Mouse (Mus musculus) mouse embryonic stem cell (cell line): ENCODE data around the gene Ltk.

Experiments used
- in situ Hi-C, 2 experiments: fragments of 300-500 bp; cut with MboI; formaldehyde crosslinking; loops; 1 replicate in 1 of 2; 3 replicates in 1 of 2; pipeline ENCODE4 v1.14.3; 2019 to 2020; ENCODE audit warnings: low sequenced_read_pairs in 2 of 2, low pct_unique_long_range_greater_than_20kb in 1 of 2, mixed read lengths in 1 of 2; ENCODE audit not compliant: unreplicated experiment in 1 of 2

Ltk gene

DNA sequence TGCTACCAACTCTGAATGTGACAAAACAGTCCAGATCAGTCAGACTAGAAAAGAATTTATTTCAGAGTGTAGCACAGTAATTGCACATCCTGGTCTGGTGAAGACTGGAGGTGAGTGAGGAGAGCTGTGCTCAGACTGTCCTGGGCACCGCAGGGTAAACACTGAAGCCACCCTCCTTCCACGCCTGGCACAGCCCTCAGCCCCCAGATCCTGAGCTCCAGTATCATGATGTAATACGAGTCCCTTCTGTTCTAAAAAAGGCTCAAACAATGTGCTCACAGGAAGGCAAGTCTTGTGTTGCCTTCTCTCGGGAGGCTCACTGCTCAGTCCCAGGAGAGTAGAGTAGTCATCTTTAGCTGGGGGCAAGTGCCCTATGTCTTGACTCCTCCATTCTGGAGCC, 3.7 kb upstream of the Ltk start:
- in situ Hi-C loops = no loop called here

DNA sequence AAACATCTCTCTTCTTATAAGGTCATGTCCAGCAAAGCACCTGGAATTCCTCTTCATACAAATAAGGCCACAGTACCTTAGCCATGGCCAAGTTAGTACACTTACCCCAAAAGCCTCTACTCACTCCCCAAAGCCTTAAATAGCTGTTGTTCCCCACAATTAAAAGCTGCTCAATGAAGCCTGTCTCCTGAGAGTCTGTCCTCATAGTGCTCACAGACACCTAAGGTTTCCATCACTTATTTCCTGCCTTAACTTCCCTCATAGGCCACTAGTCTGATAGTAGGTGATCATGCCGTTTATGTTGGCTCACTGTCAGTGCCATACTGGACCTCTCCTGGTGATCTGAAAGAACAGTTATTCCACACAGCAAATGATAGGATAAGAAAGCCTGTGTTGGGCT, 2.0 kb upstream of the Ltk start:
- in situ Hi-C loops = no loop called here

GRCm38 (mm10) chr2:119758844-119759835, 1.1 kb downstream of the Ltk start:
- in situ Hi-C loops = no loop called here

GRCm38 (mm10) chr2:119758101-119758843, 2.0 kb downstream of the Ltk start:
- in situ Hi-C loops = no loop called here

DNA sequence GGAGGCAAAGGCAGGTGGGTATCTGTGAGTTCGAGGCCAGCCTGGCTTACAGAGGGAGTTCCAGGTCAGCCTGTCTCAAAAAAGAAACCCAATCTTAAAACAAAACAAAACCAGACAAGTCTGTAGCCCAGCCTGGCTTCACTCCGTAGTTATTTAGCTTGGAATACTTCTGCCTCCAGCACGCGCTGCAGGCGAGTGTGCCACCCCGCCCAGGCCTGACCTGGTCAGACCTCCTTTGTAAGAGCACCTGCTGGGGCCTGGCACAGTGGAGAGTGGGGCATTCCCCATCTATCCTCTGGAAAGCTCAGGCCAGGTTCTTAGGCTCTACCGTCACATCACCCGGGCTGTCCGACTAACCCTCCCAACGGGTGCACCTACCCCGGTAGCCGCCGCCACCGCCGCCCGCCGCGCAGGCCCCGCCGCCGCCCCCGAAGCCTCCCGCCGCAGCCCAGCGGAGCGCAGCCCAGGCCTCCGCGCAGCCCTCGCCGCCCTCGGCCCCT, 2.6 kb downstream of the Ltk start:
- in situ Hi-C loops = no loop called here

DNA sequence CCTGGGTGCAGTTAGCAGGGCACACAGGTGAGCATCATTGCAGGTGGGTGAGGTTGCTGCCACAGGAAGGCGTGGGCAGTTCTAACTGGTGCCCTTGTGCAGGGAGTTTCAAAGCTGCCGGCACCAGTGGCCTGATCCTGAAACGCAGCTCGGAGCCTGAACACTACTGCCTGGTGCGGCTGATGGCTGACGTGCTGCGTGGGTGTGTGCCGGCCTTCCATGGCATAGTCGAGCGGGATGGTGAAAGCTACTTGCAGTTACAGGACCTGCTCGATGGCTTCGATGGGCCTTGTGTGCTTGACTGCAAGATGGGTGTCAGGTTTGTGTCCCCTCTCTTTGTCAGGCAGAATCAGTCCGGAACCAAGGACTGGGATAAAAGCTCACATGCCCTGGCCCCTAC, 11.0 kb downstream of the Ltk start:
- in situ Hi-C loops = no loop called here

GRCm38 (mm10) chr2:119747554-119747953, 12.7 kb downstream of the Ltk start:
- in situ Hi-C loops = no loop called here

DNA sequence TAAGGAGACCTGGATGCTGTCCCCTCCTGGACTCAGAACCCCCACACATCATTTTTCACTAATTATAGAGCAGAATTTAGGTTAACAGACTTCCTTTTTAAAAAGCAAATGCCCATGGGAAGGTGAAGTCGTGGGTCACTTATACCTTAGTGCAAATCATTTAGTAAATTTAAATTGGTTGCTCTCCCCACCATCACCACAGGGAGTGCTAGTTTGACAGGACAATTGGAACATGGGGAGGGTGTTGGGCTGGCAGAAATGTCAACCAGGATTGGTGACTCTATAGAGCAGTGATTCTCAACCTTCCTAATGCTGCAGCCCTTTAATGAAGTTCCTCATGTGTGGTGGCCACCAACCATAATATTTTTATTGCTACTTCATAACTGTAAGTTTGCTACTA, 14.9 kb downstream of the Ltk start:
- in situ Hi-C loops = no loop called here

GRCm38 (mm10) chr2:119744163-119745111, 15.8 kb downstream of the Ltk start:
- in situ Hi-C loops = no loop called here

DNA sequence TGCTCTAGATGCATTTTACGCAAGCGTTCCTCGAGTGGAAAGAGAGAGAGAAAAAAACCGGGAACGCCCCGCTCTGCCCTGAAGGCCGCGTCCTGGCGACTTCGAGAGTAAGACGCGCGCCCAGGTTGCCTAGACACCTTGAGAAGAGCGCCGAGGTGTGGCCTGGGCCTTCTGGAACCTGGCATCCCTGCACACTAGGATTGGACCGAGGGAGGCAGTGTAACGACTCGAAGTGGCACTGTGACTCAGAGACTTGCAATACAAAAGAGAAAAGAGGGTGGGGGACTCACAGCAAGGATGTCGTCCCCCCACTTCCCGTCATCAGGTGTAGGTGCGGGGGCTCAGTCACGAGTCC, 16.4 kb downstream of the Ltk start:
- in situ Hi-C loops = no loop called here

- in situ Hi-C loops = no loop called here
Observed at GRCm38 (mm10) chr2:119743176-119743807, 16.9 kb downstream of the Ltk start.

DNA sequence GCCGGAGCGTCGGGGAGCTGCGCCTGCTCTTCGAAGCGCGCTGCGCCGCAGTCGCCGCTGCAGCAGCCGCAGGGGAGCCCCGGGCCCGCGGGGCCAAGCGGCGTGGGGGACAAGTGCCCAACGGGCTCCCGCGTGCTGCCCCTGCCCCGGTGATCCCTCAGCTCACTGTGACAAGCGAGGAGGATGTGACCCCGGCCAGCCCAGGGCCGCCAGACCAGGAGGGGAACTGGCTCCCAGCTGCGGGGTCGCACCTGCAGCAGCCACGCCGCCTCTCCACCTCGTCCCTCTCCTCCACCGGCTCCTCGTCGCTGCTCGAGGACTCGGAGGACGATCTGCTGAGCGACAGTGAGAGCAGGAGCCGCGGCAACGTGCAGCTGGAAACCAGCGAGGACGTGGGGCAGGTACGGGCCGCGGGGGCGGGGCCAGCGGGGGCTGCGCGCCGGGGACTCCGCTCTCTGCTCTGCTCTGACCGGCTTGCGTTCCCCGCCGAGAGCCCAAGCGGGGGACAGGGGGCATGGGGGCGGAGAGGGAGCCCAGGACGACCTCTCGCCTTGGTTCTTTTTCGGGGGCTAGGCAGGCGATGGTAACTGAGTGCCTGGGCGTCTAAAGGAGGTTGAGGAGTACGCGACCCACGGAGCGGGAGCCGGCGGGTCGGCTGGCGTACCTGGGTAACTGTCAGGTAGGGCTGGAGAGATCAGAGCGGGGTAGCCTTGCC, 17.6 kb downstream of the Ltk start:
- in situ Hi-C loops = no loop called here

DNA sequence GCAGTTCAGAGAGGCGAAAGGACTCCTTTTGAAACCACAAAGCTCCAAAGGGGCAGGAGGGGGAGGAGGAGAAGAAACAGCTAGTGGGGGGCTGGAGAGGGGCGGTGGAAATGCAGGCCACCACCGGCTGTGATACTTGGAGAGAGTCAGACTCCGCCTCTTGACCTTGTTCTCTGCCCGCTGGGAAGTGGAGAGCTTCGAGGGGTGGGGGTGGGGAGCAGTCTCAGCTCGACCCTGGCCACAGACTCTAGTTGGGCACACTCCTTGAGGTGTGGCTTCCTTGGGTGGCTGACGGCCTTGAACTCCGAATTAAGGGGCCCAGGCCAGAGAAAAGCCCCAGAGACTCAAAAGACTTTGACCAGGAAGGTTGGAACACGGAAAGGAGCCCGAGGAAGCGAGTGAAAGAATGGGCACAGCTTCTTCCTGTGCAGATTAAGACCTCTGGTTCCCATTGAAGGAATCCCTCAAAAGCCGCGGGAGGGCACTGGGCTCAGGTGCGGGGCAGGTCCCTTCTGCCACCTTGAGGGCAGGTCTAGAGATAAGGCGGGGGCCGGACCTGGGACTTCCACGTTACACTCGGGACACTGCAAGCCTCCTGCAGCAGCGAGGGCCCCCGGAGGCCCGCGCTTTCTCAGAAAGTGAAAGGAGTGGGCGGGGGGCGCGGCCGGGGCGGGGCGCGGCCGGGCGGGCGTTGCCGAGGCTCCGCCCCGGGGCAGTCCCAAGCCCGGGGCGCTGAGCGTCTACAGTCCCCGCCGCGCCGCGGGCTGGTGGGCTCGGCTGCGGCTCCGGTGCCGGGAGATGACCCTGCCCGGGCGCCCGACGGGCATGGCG, 18.4 kb downstream of the Ltk start, which contains the start of gene Itpka:
Itpka (plus strand) TSS at position 757 of the 831 bp plus-strand sequence.
- in situ Hi-C loops = no loop called here

GRCm38 (mm10) chr2:119740567-119740966, 19.7 kb downstream of the Ltk start:
- in situ Hi-C loops = no loop called here

GRCm38 (mm10) chr2:119737124-119737523, 23.1 kb downstream of the Ltk start:
- in situ Hi-C loops = no loop called here

DNA sequence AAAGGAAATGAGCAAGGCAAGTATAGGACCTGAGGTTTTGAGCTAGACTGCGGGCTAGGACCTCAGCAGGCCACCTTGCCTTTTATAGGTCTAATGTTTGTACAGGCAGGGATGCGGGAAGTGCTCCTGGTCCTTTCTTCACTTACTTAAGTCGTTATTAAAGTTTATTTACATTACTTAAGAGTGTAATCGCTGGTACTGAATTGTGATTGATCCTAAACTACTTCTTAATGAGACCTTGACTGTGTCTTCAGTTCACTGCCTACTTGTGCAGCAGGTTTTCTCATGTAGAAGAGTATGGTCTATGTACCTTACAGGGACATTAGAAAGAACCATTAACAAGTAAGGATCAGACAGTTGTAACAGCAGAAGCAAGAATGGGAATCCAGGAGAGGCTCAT, 29.5 kb downstream of the Ltk start:
- in situ Hi-C loops = no loop called here
